Mouse (Mus musculus): ENCODE data around the gene Slc13a1. TPM values are rescaled to one million over a fixed set of nuclear protein-coding genes. Genes with fewer than 3 reads are reported as not detected.

The Slc13a1 gene
- total and polyA plus RNA-seq, 2 experiments from 2014 or later: 0.22 TPM; not detected in 1

GRCm38 (mm10) chr6:24159795-24160194, 8.1 kb downstream of the Slc13a1 start:
- Histone ChIP-seq H3K4me2 (ENCODE audit: low read depth, low read length, poor library complexity, severe bottlenecking) (no peak overlapping the region), H3K27ac (ENCODE audit: low read depth, low read length) (no peak overlapping the region), H3K4me1 (ENCODE audit: insufficient read depth, low read length) (no peaks in the 10 kb centered on the region), H3K27me3 (ENCODE audit: insufficient read depth, low read length) (no peaks in the 10 kb centered on the region), H3K9ac (replicated peaks; ENCODE audit: low read length, poor library complexity, severe bottlenecking) (no peak overlapping the region), H3K4me3 (ENCODE audit: low read depth, low read length) (no peak overlapping the region), H3K9me3 (ENCODE audit: low read length) (no peaks in the 10 kb centered on the region), H3K36me3 (ENCODE audit: insufficient read depth, low read length) (no peaks in the 10 kb centered on the region)
- WGBS: 85% methylated on average over 1 of the region's 1 CpGs
- no peak for ATAC-seq (ENCODE audit: low FRiP score)
- no peak for DNase-seq (ENCODE audit: low spot score)
- TF ChIP-seq CTCF (IDR thresholded peaks at IDR 0.05): no peak

GRCm38 (mm10) chr6:24154901-24155300, 13.0 kb downstream of the Slc13a1 start:
- Histone ChIP-seq H3K36me3 (ENCODE audit: insufficient read depth, low read length) (no peaks in the 10 kb centered on the region), H3K9ac (replicated peaks; ENCODE audit: low read length, poor library complexity, severe bottlenecking) (no peak overlapping the region), H3K27ac (ENCODE audit: low read depth, low read length) (no peak overlapping the region), H3K27me3 (ENCODE audit: insufficient read depth, low read length) (no peaks in the 10 kb centered on the region), H3K4me1 (ENCODE audit: insufficient read depth, low read length) (no peaks in the 10 kb centered on the region), H3K4me2 (ENCODE audit: low read depth, low read length, poor library complexity, severe bottlenecking) (no peak overlapping the region), H3K4me3 (ENCODE audit: low read depth, low read length) (no peak overlapping the region), H3K9me3 (ENCODE audit: low read length) (no peaks in the 10 kb centered on the region)
- TF ChIP-seq CTCF (IDR thresholded peaks at IDR 0.05): no peak
- ATAC-seq (ENCODE audit: low FRiP score) (no peak), DNase-seq (ENCODE audit: low spot score) (no peak)
- WGBS: 76% methylated on average over 4 of the region's 4 CpGs

- TF ChIP-seq CTCF (IDR thresholded peaks at IDR 0.05): no peak
- no peak for DNase-seq (ENCODE audit: low spot score)
- Histone ChIP-seq H3K4me3 (ENCODE audit: low read depth, low read length) (no peak overlapping the region), H3K9me3 (ENCODE audit: low read length) (no peaks in the 10 kb centered on the region), H3K27me3 (ENCODE audit: insufficient read depth, low read length) (no peaks in the 10 kb centered on the region), H3K9ac (replicated peaks; ENCODE audit: low read length, poor library complexity, severe bottlenecking) (no peak overlapping the region), H3K4me2 (ENCODE audit: low read depth, low read length, poor library complexity, severe bottlenecking) (no peak overlapping the region), H3K27ac (ENCODE audit: low read depth, low read length) (no peak overlapping the region), H3K36me3 (ENCODE audit: insufficient read depth, low read length) (no peaks in the 10 kb centered on the region), H3K4me1 (ENCODE audit: insufficient read depth, low read length) (no peaks in the 10 kb centered on the region)
- ATAC-seq (ENCODE audit: low FRiP score): no peak
- WGBS: 94% methylated on average over 4 of the region's 4 CpGs
These were observed 34.9 kb downstream of the Slc13a1 start for GRCm38 (mm10) chr6:24132951-24133350.

- TF ChIP-seq CTCF (IDR thresholded peaks at IDR 0.05): no peak
- Histone ChIP-seq H3K27ac (ENCODE audit: low read depth, low read length) (no peak overlapping the region), H3K4me2 (ENCODE audit: low read depth, low read length, poor library complexity, severe bottlenecking) (no peak overlapping the region), H3K36me3 (ENCODE audit: insufficient read depth, low read length) (no peaks in the 10 kb centered on the region), H3K9ac (replicated peaks; ENCODE audit: low read length, poor library complexity, severe bottlenecking) (no peak overlapping the region), H3K4me3 (ENCODE audit: low read depth, low read length) (no peak overlapping the region), H3K4me1 (ENCODE audit: insufficient read depth, low read length) (no peaks in the 10 kb centered on the region), H3K9me3 (ENCODE audit: low read length) (no peaks in the 10 kb centered on the region), H3K27me3 (ENCODE audit: insufficient read depth, low read length) (no peaks in the 10 kb centered on the region)
- ATAC-seq (ENCODE audit: low FRiP score) (no peak), DNase-seq (ENCODE audit: low spot score) (no peak)
These were observed 45.3 kb downstream of the Slc13a1 start for GRCm38 (mm10) chr6:24122632-24123031.

- no peak for TF ChIP-seq CTCF (IDR thresholded peaks at IDR 0.05)
- H3K36me3 ChIP-seq (ENCODE audit: insufficient read depth, low read length): no peaks in the 10 kb centered on the region
- DNase-seq (ENCODE audit: low spot score) (peak; percentile 26), ATAC-seq (ENCODE audit: low FRiP score) (no peak)
- H3K27ac ChIP-seq (ENCODE audit: low read depth, low read length): no peak overlapping the region
- 92% methylated on average over 8 of the region's 8 CpGs for WGBS
- no peak overlapping the region for H3K4me2 ChIP-seq (ENCODE audit: low read depth, low read length, poor library complexity, severe bottlenecking)
- H3K9me3 ChIP-seq (ENCODE audit: low read length): no peaks in the 10 kb centered on the region
- H3K9ac ChIP-seq (replicated peaks; ENCODE audit: low read length, poor library complexity, severe bottlenecking): no peak overlapping the region
- H3K4me1 ChIP-seq (ENCODE audit: insufficient read depth, low read length): no peaks in the 10 kb centered on the region
- H3K4me3 ChIP-seq (ENCODE audit: low read depth, low read length): no peak overlapping the region
- H3K27me3 ChIP-seq (ENCODE audit: insufficient read depth, low read length): no peaks in the 10 kb centered on the region
These were observed 56.3 kb downstream of the Slc13a1 start for GRCm38 (mm10) chr6:24111614-24112013.

- no peak overlapping the region for H3K9ac ChIP-seq (replicated peaks; ENCODE audit: low read length, poor library complexity, severe bottlenecking)
- no peak overlapping the region for H3K4me3 ChIP-seq (ENCODE audit: low read depth, low read length)
- no peak overlapping the region for H3K27ac ChIP-seq (ENCODE audit: low read depth, low read length)
- no peak for TF ChIP-seq CTCF (IDR thresholded peaks at IDR 0.05)
- DNase-seq (ENCODE audit: low spot score): no peak
- H3K9me3 ChIP-seq (ENCODE audit: low read length): no peaks in the 10 kb centered on the region
- no peaks in the 10 kb centered on the region for H3K36me3 ChIP-seq (ENCODE audit: insufficient read depth, low read length)
- no peaks in the 10 kb centered on the region for H3K4me1 ChIP-seq (ENCODE audit: insufficient read depth, low read length)
- 93% methylated on average over 4 of the region's 4 CpGs for WGBS
- no peaks in the 10 kb centered on the region for H3K27me3 ChIP-seq (ENCODE audit: insufficient read depth, low read length)
- no peak overlapping the region for H3K4me2 ChIP-seq (ENCODE audit: low read depth, low read length, poor library complexity, severe bottlenecking)
- no peak for ATAC-seq (ENCODE audit: low FRiP score)
These were observed 59.4 kb downstream of the Slc13a1 start for GRCm38 (mm10) chr6:24108471-24108870.

Measured in midbrain, postnatal 0 days (tissue).